Mouse (Mus musculus) regulatory T cell (primary cell): ENCODE measurements at regions not wholly inside any gene's neighbourhood (a gene's known extent, or its start where the extent isn't known, plus 50 kb on each side); places are given as distances from the start of the nearest gene placed in this dataset.

Experiments used
- in situ Hi-C: fragments of 300-600 bp; cut with MboI, MseI; formaldehyde crosslinking; loops from one replicate; pipeline ENCODE4 v1.15.1; 2025; ENCODE audit warnings: high pct_unique_total_duplicates

- in situ Hi-C loops: no loop called here
These were observed 54.6 kb downstream of the Sox4 start for GRCm38 (mm10) chr13:28898900-28899299.

- in situ Hi-C loops: no loop called here
These were observed 60.6 kb downstream of the Sox4 start for GRCm38 (mm10) chr13:28892896-28893295.

GRCm38 (mm10) chr13:28887098-28887497 is 66.4 kb downstream of the Sox4 start:
- in situ Hi-C loops: no loop called here

- in situ Hi-C loops: no loop called here
These were observed 66.8 kb downstream of the Sox4 start for GRCm38 (mm10) chr13:28886691-28887090.

- in situ Hi-C loops: no loop called here
These were observed 68.2 kb downstream of the Sox4 start for GRCm38 (mm10) chr13:28885083-28886037.

GRCm38 (mm10) chr13:28884191-28884820 is 69.2 kb downstream of the Sox4 start:
- in situ Hi-C loops: no loop called here

- in situ Hi-C loops: no loop called here
These were observed 70.1 kb downstream of the Sox4 start for GRCm38 (mm10) chr13:28883398-28883797.

- in situ Hi-C loops: no loop called here
These were observed 72.6 kb downstream of the Sox4 start for GRCm38 (mm10) chr13:28880888-28881287.

GRCm38 (mm10) chr13:28878692-28879091 is 74.8 kb downstream of the Sox4 start:
- in situ Hi-C loops: no loop called here

GRCm38 (mm10) chr13:28876771-28877170 is 76.7 kb downstream of the Sox4 start:
- in situ Hi-C loops: no loop called here

GRCm38 (mm10) chr13:28870681-28871080 is 82.8 kb downstream of the Sox4 start:
- in situ Hi-C loops: no loop called here

GRCm38 (mm10) chr13:28867210-28867609 is 86.3 kb downstream of the Sox4 start:
- in situ Hi-C loops: no loop called here

GRCm38 (mm10) chr13:28866686-28867085 is 86.8 kb downstream of the Sox4 start:
- in situ Hi-C loops: no loop called here

- in situ Hi-C loops: no loop called here
These were observed 92.9 kb downstream of the Sox4 start for GRCm38 (mm10) chr13:28860601-28861000.

GRCm38 (mm10) chr13:28859829-28860427 is 93.6 kb downstream of the Sox4 start:
- in situ Hi-C loops: no loop called here

- in situ Hi-C loops: no loop called here
These were observed 95.5 kb downstream of the Sox4 start for GRCm38 (mm10) chr13:28858001-28858400.

GRCm38 (mm10) chr13:28857201-28857600 is 96.3 kb downstream of the Sox4 start:
- in situ Hi-C loops: no loop called here

- in situ Hi-C loops: no loop called here
These were observed 97.0 kb downstream of the Sox4 start for GRCm38 (mm10) chr13:28856472-28856871.

- in situ Hi-C loops: no loop called here
These were observed 99.3 kb downstream of the Sox4 start for GRCm38 (mm10) chr13:28854247-28854646.

GRCm38 (mm10) chr13:28848305-28848704 is 105.2 kb downstream of the Sox4 start:
- in situ Hi-C loops: no loop called here

- in situ Hi-C loops: no loop called here
These were observed 106.0 kb downstream of the Sox4 start for GRCm38 (mm10) chr13:28847478-28847877.

- in situ Hi-C loops: no loop called here
These were observed 109.0 kb downstream of the Sox4 start for GRCm38 (mm10) chr13:28844495-28844894.
